Mouse (Mus musculus) lung, embryonic 15.5 days (tissue): ENCODE measurements around the gene Rbm46. TPM values are rescaled to one million over a fixed set of nuclear protein-coding genes. Genes with fewer than 3 reads are reported as not detected.

ENCODE experiments used
- ATAC-seq: fragments of 200-750 bp; cut with Nextera tagmentation; 2 replicates; pipeline ENCODE4 v1.8.0; 2017; ENCODE audit warnings: moderate number of reproducible peaks, borderline replicate concordance; ENCODE audit not compliant: low FRiP score, low TSS enrichment; ENCODE audit errors: extremely low read depth
- H3K27ac ChIP-seq: fragments of 300-500 bp; sonication (generic); 2 replicates; pipeline ENCODE4 v1.5.1; 2015; ENCODE audit warnings: moderate library complexity, mild to moderate bottlenecking, inconsistent platforms
- H3K27me3 ChIP-seq: fragments of 300-500 bp; sonication (generic); 2 replicates; pipeline ENCODE4 v1.6.1; 2015; ENCODE audit warnings: inconsistent platforms
- H3K36me3 ChIP-seq: fragments of 300-500 bp; sonication (generic); 2 replicates; pipeline ENCODE4 v1.6.1; 2015; ENCODE audit warnings: inconsistent platforms
- H3K4me1 ChIP-seq: fragments of 300-500 bp; sonication (generic); 2 replicates; pipeline ENCODE4 v1.6.1; 2015; ENCODE audit warnings: inconsistent platforms
- H3K4me2 ChIP-seq: fragments of 300-500 bp; sonication (generic); 2 replicates; pipeline ENCODE4 v1.6.1; 2015; ENCODE audit warnings: inconsistent platforms, mild to moderate bottlenecking, moderate library complexity
- H3K4me3 ChIP-seq: fragments of 300-500 bp; sonication (generic); 2 replicates; pipeline ENCODE4 v1.5.1; 2015; ENCODE audit warnings: mild to moderate bottlenecking, inconsistent platforms
- H3K9ac ChIP-seq: fragments of 300-500 bp; sonication (generic); 2 replicates; pipeline ENCODE4 v1.6.1; 2015; ENCODE audit warnings: inconsistent platforms
- H3K9me3 ChIP-seq: fragments of 300-500 bp; sonication (generic); 2 replicates; pipeline ENCODE4 v1.6.1; 2016; ENCODE audit warnings: inconsistent platforms
- WGBS: fragments of 180-500 bp; shearing (Covaris S2); methylation state at CpG from one replicate; pipeline ENCODE4 v1.1.7; 2015; 5-methylcytosine and 5-hydroxymethylcytosine counted together
- polyA plus RNA-seq: library from polyadenylated mRNA; unstranded; fragments of >200 nt; fragmentation: Nextera tagmentation; extraction: Ambion mirVana; gene quantifications from 2 replicates; pipeline ENCODE4 v1.2.1, GENCODE M21; 2015

Gene Rbm46
- polyA plus RNA-seq, 1 experiment from 2014 or later: 11.1 TPM

DNA sequence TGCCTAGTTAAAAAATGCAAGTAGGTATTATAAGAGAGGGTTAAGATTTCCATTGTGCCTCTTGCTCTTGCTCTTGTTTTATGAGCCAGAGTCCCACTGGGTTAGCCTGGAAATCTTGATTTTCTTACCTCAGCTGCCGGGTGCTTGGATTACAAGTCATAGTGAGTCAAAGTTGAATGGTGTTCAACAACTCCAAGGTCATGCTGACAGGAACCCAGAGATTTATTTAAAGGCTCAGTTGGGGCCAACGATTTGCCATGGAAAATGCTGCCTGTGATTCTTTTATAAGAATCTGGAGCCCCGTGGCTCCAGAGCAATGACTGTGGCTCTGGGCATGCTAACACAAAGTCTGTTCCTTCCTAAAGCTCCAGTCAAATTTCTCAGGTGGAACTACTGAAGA is 64.4 kb downstream of the Rbm46 start:
- no peaks in the 10 kb centered on the region for H3K27me3 ChIP-seq
- H3K36me3 ChIP-seq: no peaks in the 10 kb centered on the region
- no peak for ATAC-seq
- no peak overlapping the region for H3K27ac ChIP-seq
- no peak overlapping the region for H3K4me3 ChIP-seq
- H3K4me1 ChIP-seq: no peaks in the 10 kb centered on the region
- H3K4me2 ChIP-seq: no peak overlapping the region
- WGBS: 73% methylated on average over 3 of the region's 3 CpGs
- H3K9me3 ChIP-seq: no peaks in the 10 kb centered on the region
- H3K9ac ChIP-seq: no peak overlapping the region

DNA sequence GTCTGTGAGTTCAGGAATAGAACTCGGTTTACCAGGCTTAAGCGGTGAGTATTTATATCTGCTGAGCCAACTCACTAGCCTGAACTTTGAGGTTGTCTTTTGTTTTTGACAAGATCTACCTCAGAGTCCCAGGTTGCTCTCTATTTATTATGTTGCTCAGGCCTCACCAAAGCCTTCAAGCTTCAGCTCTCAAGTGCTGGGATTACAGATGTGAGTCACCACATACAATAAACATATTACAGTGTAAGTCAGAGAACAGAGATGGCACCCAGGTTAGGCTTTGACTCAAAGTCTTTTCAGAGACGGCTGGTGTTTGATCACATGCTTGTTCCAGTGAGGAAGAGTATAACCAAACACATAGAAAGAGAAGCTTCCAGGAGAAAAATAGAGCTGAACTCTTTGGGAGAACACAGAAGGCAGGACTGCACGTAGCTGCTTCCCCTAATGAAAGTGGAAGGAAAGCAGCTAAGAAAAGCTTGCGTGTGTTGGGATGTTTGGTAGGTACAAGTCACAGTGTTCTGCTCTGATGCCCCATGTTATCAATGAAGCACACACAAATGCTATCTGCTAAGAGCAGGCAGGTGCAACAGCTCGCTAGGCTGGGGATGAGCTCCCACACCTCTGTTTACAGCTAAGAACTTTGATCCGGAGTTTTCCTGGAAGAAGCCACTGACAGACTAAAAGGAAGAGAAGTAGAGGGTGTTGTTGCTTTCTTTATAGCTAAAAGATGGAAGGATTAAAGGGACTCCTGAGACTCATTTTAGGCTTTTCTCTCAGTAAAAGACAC is 65.8 kb downstream of the Rbm46 start:
- Histone ChIP-seq H3K9me3 (no peaks in the 10 kb centered on the region), H3K27me3 (no peaks in the 10 kb centered on the region), H3K27ac (no peak overlapping the region), H3K4me1 (no peaks in the 10 kb centered on the region), H3K4me3 (no peak overlapping the region), H3K4me2 (no peak overlapping the region), H3K9ac (no peak overlapping the region), H3K36me3 (no peaks in the 10 kb centered on the region)
- 79% methylated on average over 7 of the region's 7 CpGs for WGBS
- ATAC-seq: no peak

DNA sequence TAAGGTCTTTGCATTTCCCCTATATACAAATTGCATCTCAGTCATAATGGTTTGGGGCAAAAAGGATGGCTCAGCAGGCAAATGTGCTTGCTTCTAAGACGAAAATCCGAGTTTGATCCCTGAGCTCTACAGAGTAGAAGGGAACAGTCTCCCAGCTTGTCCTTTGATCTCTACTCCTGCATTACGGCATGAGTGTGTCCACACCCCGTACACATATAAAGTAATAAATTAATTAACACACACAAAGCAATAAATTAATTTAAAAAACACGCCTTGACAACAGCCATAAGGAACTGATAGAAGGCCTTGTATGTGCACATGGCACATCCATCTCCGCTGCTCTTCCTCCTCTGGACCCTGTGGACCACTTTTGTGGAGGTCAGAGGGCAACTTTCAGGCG is 66.5 kb downstream of the Rbm46 start:
- WGBS: 70% methylated on average over 7 of the region's 7 CpGs
- no peak for ATAC-seq
- Histone ChIP-seq H3K27ac (no peak overlapping the region), H3K36me3 (no peaks in the 10 kb centered on the region), H3K4me2 (no peak overlapping the region), H3K9ac (no peak overlapping the region), H3K9me3 (no peaks in the 10 kb centered on the region), H3K27me3 (no peaks in the 10 kb centered on the region), H3K4me1 (no peaks in the 10 kb centered on the region), H3K4me3 (no peak overlapping the region)

- Histone ChIP-seq H3K9ac (no peak overlapping the region), H3K4me2 (no peak overlapping the region), H3K9me3 (no peaks in the 10 kb centered on the region), H3K36me3 (no peaks in the 10 kb centered on the region), H3K27ac (no peak overlapping the region), H3K27me3 (no peaks in the 10 kb centered on the region), H3K4me3 (no peak overlapping the region), H3K4me1 (no peaks in the 10 kb centered on the region)
- ATAC-seq: no peak
- 73% methylated on average over 1 of the region's 1 CpGs for WGBS
Observed at GRCm38 (mm10) chr3:82808323-82808911, 67.9 kb downstream of the Rbm46 start.

DNA sequence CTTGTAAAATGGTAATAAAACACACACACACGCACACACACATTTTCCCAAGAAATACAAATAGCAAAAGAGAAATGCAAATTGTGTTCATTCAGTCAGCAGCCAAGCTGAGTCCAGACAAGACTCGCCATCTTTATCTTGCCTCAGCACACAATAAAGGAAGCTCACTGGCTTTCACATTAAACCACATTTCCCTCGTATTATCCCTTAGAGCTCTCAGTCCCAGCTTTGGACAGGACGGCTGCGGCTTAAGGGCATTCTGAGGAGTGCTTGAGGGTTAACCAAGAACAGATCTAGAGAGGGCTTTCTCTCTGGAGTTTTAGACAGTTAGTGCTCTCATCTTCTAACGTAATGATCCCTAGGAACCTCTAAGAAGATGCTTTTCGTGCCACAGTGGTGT is 71.0 kb downstream of the Rbm46 start:
- Histone ChIP-seq H3K9me3 (no peaks in the 10 kb centered on the region), H3K4me3 (no peak overlapping the region), H3K4me2 (no peak overlapping the region), H3K27me3 (no peaks in the 10 kb centered on the region), H3K27ac (no peak overlapping the region), H3K4me1 (no peaks in the 10 kb centered on the region), H3K36me3 (no peaks in the 10 kb centered on the region), H3K9ac (no peak overlapping the region)
- no peak for ATAC-seq
- 73% methylated on average over 7 of the region's 7 CpGs for WGBS

DNA sequence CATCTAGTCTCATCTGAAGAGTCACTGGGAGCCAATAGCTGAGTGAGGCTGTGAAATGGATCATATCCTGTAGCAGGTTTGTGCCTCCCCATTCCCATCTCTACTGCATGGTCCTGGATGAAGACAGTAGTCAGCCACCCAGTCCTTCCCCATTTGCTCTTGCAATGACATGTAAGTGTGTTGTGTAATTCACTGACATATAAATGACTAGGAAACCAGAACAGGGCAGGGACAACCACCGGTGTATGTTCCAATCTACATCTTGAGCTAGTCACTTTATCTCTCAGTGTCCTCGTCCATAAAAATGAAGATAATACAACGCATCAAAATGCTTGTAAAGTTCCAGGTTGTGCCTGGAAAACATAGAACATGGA is 75.8 kb downstream of the Rbm46 start:
- Histone ChIP-seq H3K27me3 (no peaks in the 10 kb centered on the region), H3K9me3 (no peaks in the 10 kb centered on the region), H3K4me1 (no peaks in the 10 kb centered on the region), H3K4me3 (no peak overlapping the region), H3K9ac (no peak overlapping the region), H3K4me2 (no peak overlapping the region), H3K36me3 (no peaks in the 10 kb centered on the region), H3K27ac (no peak overlapping the region)
- ATAC-seq: no peak
- WGBS: 74% methylated on average over 3 of the region's 3 CpGs

DNA sequence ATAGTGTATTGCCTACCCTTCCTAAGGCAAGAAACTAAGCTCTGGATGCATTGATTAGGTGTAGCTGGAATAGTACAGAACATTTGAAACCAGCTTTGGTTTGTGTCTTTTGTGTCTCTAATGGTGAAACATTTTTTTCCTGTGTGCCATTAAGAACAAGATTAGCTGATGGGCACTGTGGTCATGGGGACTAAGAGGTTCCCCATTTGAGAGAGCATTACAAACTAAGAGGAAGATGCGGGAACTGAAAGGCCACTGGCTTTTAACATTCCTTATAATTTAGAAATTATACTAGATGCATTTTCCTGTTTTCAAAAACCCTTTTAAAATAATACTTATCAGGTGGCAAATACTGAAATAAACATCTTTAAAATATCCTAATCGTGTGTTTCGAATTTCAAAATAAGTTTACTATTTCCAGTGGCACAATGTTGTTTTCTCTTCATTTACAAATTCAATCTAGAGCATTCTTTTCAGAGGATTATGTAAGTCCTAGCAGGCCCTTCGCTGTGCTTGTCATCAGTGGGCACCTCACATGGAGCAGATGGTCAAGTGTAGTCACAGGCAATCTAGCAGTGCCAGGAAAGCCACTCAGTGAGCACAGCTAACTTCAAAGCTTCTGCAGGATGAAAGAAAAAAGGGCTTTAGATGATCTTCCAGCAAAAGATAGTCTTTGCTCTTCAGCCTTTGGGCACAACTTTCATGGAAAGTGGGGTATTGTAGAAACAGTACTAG is 76.4 kb downstream of the Rbm46 start:
- Histone ChIP-seq H3K4me1 (no peaks in the 10 kb centered on the region), H3K27ac (no peak overlapping the region), H3K9me3 (no peaks in the 10 kb centered on the region), H3K4me2 (no peak overlapping the region), H3K36me3 (no peaks in the 10 kb centered on the region), H3K4me3 (no peak overlapping the region), H3K27me3 (no peaks in the 10 kb centered on the region), H3K9ac (no peak overlapping the region)
- WGBS: 73% methylated on average over 4 of the region's 4 CpGs
- ATAC-seq: no peak

DNA sequence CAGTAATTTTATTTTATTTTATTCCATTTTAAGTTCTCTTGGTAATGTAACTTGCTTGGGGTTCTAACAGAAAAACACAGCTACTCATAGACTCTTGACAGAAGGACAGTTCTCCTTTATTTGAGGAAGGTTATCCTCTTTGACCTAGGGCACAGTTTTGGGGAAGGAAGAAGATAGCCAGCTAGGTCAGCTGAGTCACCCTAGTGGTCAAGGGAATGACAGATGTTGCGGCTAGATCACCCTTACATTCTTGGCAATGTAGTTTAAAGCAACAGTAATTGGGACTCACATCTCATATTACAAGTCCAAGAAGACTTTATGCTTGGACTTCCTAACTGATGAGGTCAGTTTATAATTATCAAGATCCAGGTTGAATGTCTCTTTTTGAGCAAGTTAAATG is 82.6 kb downstream of the Rbm46 start:
- H3K9me3 ChIP-seq: no peaks in the 10 kb centered on the region
- H3K9ac ChIP-seq: no peak overlapping the region
- no peak overlapping the region for H3K27ac ChIP-seq
- ATAC-seq: no peak
- no peaks in the 10 kb centered on the region for H3K36me3 ChIP-seq
- H3K4me2 ChIP-seq: no peak overlapping the region
- no peaks in the 10 kb centered on the region for H3K4me1 ChIP-seq
- H3K27me3 ChIP-seq: no peaks in the 10 kb centered on the region
- H3K4me3 ChIP-seq: no peak overlapping the region
- whole genome bisulfite sequencing: 76% methylated on average over 1 of the region's 1 CpGs

- ATAC-seq: no peak
- H3K4me3 ChIP-seq: no peak overlapping the region
- no peaks in the 10 kb centered on the region for H3K27me3 ChIP-seq
- no peak overlapping the region for H3K27ac ChIP-seq
- no peaks in the 10 kb centered on the region for H3K4me1 ChIP-seq
- H3K4me2 ChIP-seq: no peak overlapping the region
- no peaks in the 10 kb centered on the region for H3K9me3 ChIP-seq
- WGBS: 83% methylated on average over 3 of the region's 3 CpGs
- no peaks in the 10 kb centered on the region for H3K36me3 ChIP-seq
- no peak overlapping the region for H3K9ac ChIP-seq
Observed at GRCm38 (mm10) chr3:82791663-82792062, 84.6 kb downstream of the Rbm46 start.

Other genes with a start within 250 kb of the Rbm46 start
- 0.55 and 0.57 TPM in 2 replicates for gene Lrat, start 27.5 kb upstream of the Rbm46 start, polyA plus RNA-seq
- gene Fgg, start 131.2 kb upstream of the Rbm46 start, polyA plus RNA-seq: 0.76 and 4.1 TPM in 2 replicates
- gene Fga, start 149.6 kb upstream of the Rbm46 start, polyA plus RNA-seq: 0.79 and 4.0 TPM in 2 replicates
- gene Fgb, start 173.4 kb upstream of the Rbm46 start, polyA plus RNA-seq: 0.49 and 2.7 TPM in 2 replicates
- gene Plrg1, start 179.0 kb upstream of the Rbm46 start, polyA plus RNA-seq: 108 and 110 TPM in 2 replicates